Mouse (Mus musculus) megakaryocyte, embryonic 14.5 days (primary cell): ENCODE measurements around the gene Guca2b.

Experiments
- FLI1 ChIP-seq: IDR thresholded peaks from 2 replicates; pipeline ENCODE4 v1.6.1; 2012; ENCODE audit warnings: low read length, inconsistent platforms, mixed read lengths
- GATA1 ChIP-seq: IDR thresholded peaks from 3 replicates; pipeline ENCODE4 v1.6.1; 2012; ENCODE audit warnings: mixed read lengths, low read length, inconsistent platforms, borderline replicate concordance

GRCm38 (mm10) chr4:119609488-119609887, 49.3 kb downstream of the Guca2b start:
- TF ChIP-seq GATA1 = no peak
- no peak for TF ChIP-seq FLI1
